Mouse (Mus musculus): Measurements from ENCODE around the gene Hoxc13.

- TF ChIP-seq GATA1 (IDR thresholded peaks at IDR 0.05; ENCODE audit: borderline replicate concordance, low read length), result no peak
- TF ChIP-seq FLI1 (IDR thresholded peaks at IDR 0.05; ENCODE audit: low read length), result no peak
These were observed 2.8 kb upstream of the Hoxc13 start for GRCm38 (mm10) chr15:102917972-102918572.

Data from megakaryocyte, embryonic 14.5 days (primary cell).